Mouse (Mus musculus) hindbrain, embryonic 13.5 days (tissue): Measurements from ENCODE around the gene Snx29. TPM values are rescaled to one million over a fixed set of nuclear protein-coding genes. Genes with fewer than 3 reads are reported as not detected.
"Not testable (repeated sequence)": the region's sequence is repeated elsewhere in the genome, so short reads cannot be mapped to it uniquely, and the experiment has no call there.

Source experiments
- ATAC-seq: fragments of 200-750 bp; cut with Nextera tagmentation; 2 replicates; pipeline ENCODE4 v1.8.0; 2017; ENCODE audit warnings: moderate TSS enrichment; ENCODE audit not compliant: low FRiP score
- H3K27ac ChIP-seq: fragments of 300-500 bp; sonication (generic); 2 replicates; pipeline ENCODE4 v1.5.1; 2015; ENCODE audit warnings: inconsistent platforms, mild to moderate bottlenecking, moderate library complexity
- H3K27me3 ChIP-seq: fragments of 300-500 bp; sonication (generic); 2 replicates; pipeline ENCODE4 v1.6.1; 2015; ENCODE audit warnings: mild to moderate bottlenecking, inconsistent platforms
- H3K36me3 ChIP-seq: fragments of 300-500 bp; sonication (generic); 2 replicates; pipeline ENCODE4 v1.6.1; 2015; ENCODE audit warnings: mild to moderate bottlenecking, inconsistent platforms
- H3K4me1 ChIP-seq: fragments of 300-500 bp; sonication (generic); replicated peaks from 2 replicates; pipeline ENCODE4 v1.6.1; 2015; ENCODE audit warnings: inconsistent platforms
- H3K4me2 ChIP-seq: fragments of 300-500 bp; sonication (generic); 2 replicates; pipeline ENCODE4 v1.6.1; 2015; ENCODE audit warnings: inconsistent platforms, mild to moderate bottlenecking, moderate library complexity
- H3K4me3 ChIP-seq: fragments of 300-500 bp; sonication (generic); 2 replicates; pipeline ENCODE4 v1.5.1; 2015; ENCODE audit warnings: mild to moderate bottlenecking, inconsistent platforms
- H3K9ac ChIP-seq: fragments of 300-500 bp; sonication (generic); 2 replicates; pipeline ENCODE4 v1.6.1; 2015; ENCODE audit warnings: mild to moderate bottlenecking, inconsistent platforms
- H3K9me3 ChIP-seq: fragments of 300-500 bp; sonication (generic); 2 replicates; pipeline ENCODE4 v1.6.1; 2016; ENCODE audit warnings: inconsistent platforms
- WGBS: fragments of 180-500 bp; shearing (Covaris S2); methylation state at CpG from one replicate; pipeline ENCODE4 v1.1.7; 2015; 5-methylcytosine and 5-hydroxymethylcytosine counted together
- polyA plus RNA-seq: library from polyadenylated mRNA; unstranded; fragments of >200 nt; fragmentation: Nextera tagmentation; extraction: Ambion mirVana; gene quantifications from 2 replicates; pipeline ENCODE4 v1.2.1, GENCODE M21; 2015

Snx29 gene
- polyA plus RNA-seq, 1 experiment from 2014 or later = 22.7 TPM

DNA sequence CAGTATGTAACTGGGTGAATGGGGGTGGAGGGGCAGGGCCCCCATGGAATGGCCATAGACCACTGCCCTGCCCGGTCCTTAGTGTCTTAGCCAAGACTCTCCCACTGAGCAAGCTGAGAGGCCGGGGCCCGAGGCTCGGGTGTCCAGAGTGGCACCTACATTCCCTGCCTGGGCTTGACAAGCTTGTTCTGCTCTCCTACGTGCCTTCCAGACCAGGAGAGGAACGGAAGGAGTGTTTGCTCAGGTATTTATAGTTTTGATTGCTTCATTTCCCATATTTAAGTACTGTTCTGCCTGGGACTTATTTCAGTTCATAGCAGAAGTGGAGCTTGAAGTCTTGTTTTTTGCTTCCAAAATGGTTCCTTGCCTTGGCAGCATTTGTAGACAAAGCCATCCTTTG lies 116.7 kb downstream of the Snx29 start:
- no peak overlapping the region for H3K27ac ChIP-seq
- 86% methylated on average over 6 of the region's 6 CpGs for WGBS
- ATAC-seq = no peak

DNA sequence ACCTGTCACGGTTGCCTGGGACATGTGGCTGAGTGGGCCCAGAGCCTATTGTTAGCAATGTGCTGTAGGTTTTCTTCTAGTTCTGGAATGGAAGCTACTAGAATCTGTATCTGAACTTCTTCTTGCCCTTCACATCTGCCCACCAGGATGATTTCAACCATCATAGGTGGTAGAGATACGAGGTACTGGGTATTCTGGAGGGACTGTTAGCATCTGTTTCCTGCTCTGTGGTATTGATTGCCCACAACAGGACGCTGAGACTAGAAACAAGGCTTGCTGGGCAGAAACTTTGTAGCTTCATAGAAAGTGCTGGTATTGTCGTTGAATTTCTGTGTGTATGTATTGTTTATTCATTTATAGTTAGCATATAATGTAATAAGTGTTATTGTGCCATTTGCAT lies 118.9 kb downstream of the Snx29 start:
- Histone ChIP-seq H3K4me3 (no peak overlapping the region), H3K4me1 (peaks cover 11% of the 10 kb centered on the region; the same call in 1 of the 2 replicates), H3K36me3 (peaks cover 11% of the 10 kb centered on the region), H3K9me3 (no peaks in the 10 kb centered on the region), H3K27ac (no peak overlapping the region), H3K9ac (no peak overlapping the region), H3K4me2 (no peak overlapping the region), H3K27me3 (no peaks in the 10 kb centered on the region)
- WGBS = 86% methylated on average over 4 of the region's 4 CpGs
- no peak for ATAC-seq

More for the DNA sequence above, 116.7 kb downstream of the Snx29 start:
- Histone ChIP-seq H3K36me3 (peaks cover 5% of the 10 kb centered on the region), H3K27me3 (no peaks in the 10 kb centered on the region), H3K9ac (no peak overlapping the region), H3K9me3 (no peaks in the 10 kb centered on the region), H3K4me3 (no peak overlapping the region), H3K4me2 (no peak overlapping the region), H3K4me1 (peaks cover 5% of the 10 kb centered on the region; the same call in 1 of the 2 replicates)

DNA sequence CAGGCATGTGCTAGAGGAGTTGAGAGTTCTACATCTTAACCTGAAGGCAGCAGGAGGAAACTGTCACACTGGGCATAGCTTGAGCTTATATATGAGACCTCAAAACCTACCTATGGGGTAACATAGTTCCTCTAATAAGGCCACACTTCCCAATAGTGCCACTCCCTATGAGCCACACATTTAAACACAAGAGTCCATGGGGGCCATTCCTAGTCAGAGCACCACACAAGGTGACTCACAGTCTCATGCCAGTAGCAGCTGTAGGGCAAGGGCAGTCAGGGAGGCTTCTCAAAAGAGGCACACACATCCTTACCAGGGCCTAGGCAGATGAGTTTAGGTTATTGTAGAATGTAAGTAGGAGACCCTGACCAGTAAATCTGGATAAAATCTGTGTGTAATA lies 119.8 kb downstream of the Snx29 start:
- Histone ChIP-seq H3K27ac (peak overlapping the region; percentile 35; the same call in 1 of the 2 replicates), H3K4me2 (no peak overlapping the region), H3K36me3 (peaks cover 20% of the 10 kb centered on the region), H3K4me1 (peaks cover 11% of the 10 kb centered on the region; the same call in 1 of the 2 replicates), H3K27me3 (no peaks in the 10 kb centered on the region), H3K9me3 (no peaks in the 10 kb centered on the region), H3K4me3 (no peak overlapping the region), H3K9ac (no peak overlapping the region)
- no peak for ATAC-seq

DNA sequence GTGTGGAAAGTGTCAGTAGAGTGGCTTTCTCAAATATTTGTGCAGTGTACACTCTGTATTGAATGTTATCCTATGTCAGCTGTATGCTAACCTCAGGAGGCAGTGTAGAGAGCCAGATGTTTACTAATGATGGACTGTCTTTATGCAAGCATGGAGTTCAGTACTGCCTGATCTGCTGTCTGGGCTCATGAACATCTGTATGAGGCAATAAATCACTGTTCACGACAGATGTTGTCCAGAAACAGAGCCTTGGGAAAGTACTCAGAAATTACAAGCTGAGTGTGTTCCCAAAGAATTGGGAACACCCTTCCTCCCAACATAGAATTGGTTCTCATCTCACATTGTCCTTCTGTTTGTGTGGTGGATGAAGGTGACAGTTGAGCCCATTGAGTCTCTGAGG lies 121.9 kb downstream of the Snx29 start:
- WGBS = 62% methylated on average over 1 of the region's 1 CpGs
- Histone ChIP-seq H3K27me3 (no peaks in the 10 kb centered on the region), H3K9me3 (no peaks in the 10 kb centered on the region), H3K9ac (no peak overlapping the region), H3K27ac (no peak overlapping the region), H3K4me1 (peaks cover 11% of the 10 kb centered on the region; the same call in 1 of the 2 replicates), H3K4me3 (no peak overlapping the region), H3K4me2 (no peak overlapping the region), H3K36me3 (peaks cover 39% of the 10 kb centered on the region)
- ATAC-seq = no peak

GRCm38 (mm10) chr16:11446977-11447376 lies 124.3 kb downstream of the Snx29 start:
- Histone ChIP-seq H3K27ac (no peak overlapping the region), H3K9ac (no peak overlapping the region), H3K36me3 (peaks cover 43% of the 10 kb centered on the region), H3K27me3 (no peaks in the 10 kb centered on the region), H3K4me1 (peaks cover 11% of the 10 kb centered on the region; the same call in 1 of the 2 replicates), H3K4me2 (no peak overlapping the region), H3K9me3 (no peaks in the 10 kb centered on the region), H3K4me3 (no peak overlapping the region)
- no peak for ATAC-seq
- WGBS = 90% methylated on average over 4 of the region's 4 CpGs

- Histone ChIP-seq H3K4me3 (no peak overlapping the region), H3K27ac (no peak overlapping the region), H3K9ac (no peak overlapping the region), H3K4me2 (no peak overlapping the region), H3K4me1 (peaks cover 10% of the 10 kb centered on the region; the same call in 1 of the 2 replicates), H3K36me3 (peaks cover 53% of the 10 kb centered on the region), H3K27me3 (no peaks in the 10 kb centered on the region), H3K9me3 (peaks cover 1% of the 10 kb centered on the region; the same call in 1 of the 2 replicates)
- no peak for ATAC-seq
- 96% methylated on average over 5 of the region's 5 CpGs for WGBS
Measured at GRCm38 (mm10) chr16:11447905-11448304, 125.2 kb downstream of the Snx29 start.

DNA sequence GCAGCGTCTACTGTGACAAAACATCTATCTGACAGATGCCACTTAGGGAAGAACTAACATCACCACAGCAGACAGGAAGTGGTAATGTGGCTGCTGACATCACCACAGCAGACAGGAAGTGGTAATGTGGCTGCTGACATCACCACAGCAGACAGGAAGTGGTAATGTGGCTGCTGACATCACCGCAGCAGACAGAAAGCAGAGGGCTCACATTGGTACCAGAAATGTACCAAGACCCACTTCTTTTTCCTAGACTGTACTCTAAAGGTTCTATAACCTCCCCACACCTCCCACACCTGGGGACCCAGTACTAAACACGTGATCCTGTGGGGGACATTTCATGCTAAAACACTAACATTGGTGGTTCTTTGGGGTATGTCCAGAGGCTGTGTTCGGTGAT lies 126.0 kb downstream of the Snx29 start:
- H3K4me2 ChIP-seq, H3K4me3 ChIP-seq, H3K9me3 ChIP-seq, H3K27ac ChIP-seq, H3K9ac ChIP-seq, H3K4me1 ChIP-seq, H3K27me3 ChIP-seq, ATAC-seq: not testable (repeated sequence)
- peaks cover 61% of the 10 kb centered on the region for H3K36me3 ChIP-seq
- WGBS = 92% methylated on average over 4 of the region's 4 CpGs

- H3K9ac ChIP-seq = no peak overlapping the region
- H3K27me3 ChIP-seq = no peaks in the 10 kb centered on the region
- no peak overlapping the region for H3K27ac ChIP-seq
- no peak for ATAC-seq
- peaks cover 5% of the 10 kb centered on the region; the same call in 1 of the 2 replicates for H3K9me3 ChIP-seq
- peaks cover 67% of the 10 kb centered on the region for H3K36me3 ChIP-seq
- H3K4me2 ChIP-seq = no peak overlapping the region
- H3K4me3 ChIP-seq = no peak overlapping the region
- 92% methylated on average over 4 of the region's 4 CpGs for WGBS
- 0 out of 2 replicates have a peak, but pooled peaks cover 7% of the 10 kb centered on the region for H3K4me1 ChIP-seq
Measured at GRCm38 (mm10) chr16:11449344-11449743, 126.6 kb downstream of the Snx29 start.

DNA sequence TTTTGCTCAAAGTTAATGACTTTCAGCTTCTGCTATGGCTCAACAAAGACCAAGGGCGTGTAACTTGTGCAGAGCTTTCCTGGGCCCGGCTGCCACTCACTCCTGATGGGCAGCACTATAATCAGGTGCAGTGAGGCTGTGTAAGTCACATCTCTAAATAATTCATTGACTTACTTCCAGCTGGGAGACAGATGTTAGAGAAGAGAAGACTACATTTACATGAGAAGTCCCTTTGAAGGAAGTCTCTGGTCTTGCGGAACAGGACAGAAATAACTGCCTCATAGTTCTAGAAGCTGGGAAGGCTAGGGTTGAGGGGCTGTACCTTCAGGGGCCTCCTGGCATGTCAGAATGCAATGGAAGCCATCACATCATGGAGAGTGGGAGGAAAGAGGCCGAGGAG lies 127.9 kb downstream of the Snx29 start:
- Histone ChIP-seq H3K27me3 (no peaks in the 10 kb centered on the region), H3K27ac (no peak overlapping the region), H3K4me2 (no peak overlapping the region), H3K4me1 (no peaks in the 10 kb centered on the region), H3K36me3 (peaks cover 80% of the 10 kb centered on the region), H3K4me3 (no peak overlapping the region), H3K9me3 (peaks cover 5% of the 10 kb centered on the region; the same call in 1 of the 2 replicates), H3K9ac (no peak overlapping the region)
- 81% methylated on average over 4 of the region's 4 CpGs for WGBS
- ATAC-seq = no peak

- no peak for ATAC-seq
- peaks cover 5% of the 10 kb centered on the region; the same call in 1 of the 2 replicates for H3K9me3 ChIP-seq
- no peaks in the 10 kb centered on the region for H3K27me3 ChIP-seq
- WGBS = 96% methylated on average over 4 of the region's 4 CpGs
- H3K27ac ChIP-seq = no peak overlapping the region
- H3K4me1 ChIP-seq = peaks cover 7% of the 10 kb centered on the region
- no peak overlapping the region for H3K4me3 ChIP-seq
- no peak overlapping the region for H3K9ac ChIP-seq
- H3K36me3 ChIP-seq = peaks cover 54% of the 10 kb centered on the region
- no peak overlapping the region for H3K4me2 ChIP-seq
Measured at GRCm38 (mm10) chr16:11454871-11455270, 132.2 kb downstream of the Snx29 start.

- no peak overlapping the region for H3K9ac ChIP-seq
- H3K27me3 ChIP-seq = no peaks in the 10 kb centered on the region
- no peak overlapping the region for H3K27ac ChIP-seq
- peaks cover 5% of the 10 kb centered on the region; the same call in 1 of the 2 replicates for H3K9me3 ChIP-seq
- 86% methylated on average over 5 of the region's 5 CpGs for WGBS
- H3K4me1 ChIP-seq = peaks cover 7% of the 10 kb centered on the region
- H3K4me3 ChIP-seq = no peak overlapping the region
- peaks cover 53% of the 10 kb centered on the region for H3K36me3 ChIP-seq
- no peak overlapping the region for H3K4me2 ChIP-seq
- no peak for ATAC-seq
Measured at GRCm38 (mm10) chr16:11455545-11456140, 132.9 kb downstream of the Snx29 start.

DNA sequence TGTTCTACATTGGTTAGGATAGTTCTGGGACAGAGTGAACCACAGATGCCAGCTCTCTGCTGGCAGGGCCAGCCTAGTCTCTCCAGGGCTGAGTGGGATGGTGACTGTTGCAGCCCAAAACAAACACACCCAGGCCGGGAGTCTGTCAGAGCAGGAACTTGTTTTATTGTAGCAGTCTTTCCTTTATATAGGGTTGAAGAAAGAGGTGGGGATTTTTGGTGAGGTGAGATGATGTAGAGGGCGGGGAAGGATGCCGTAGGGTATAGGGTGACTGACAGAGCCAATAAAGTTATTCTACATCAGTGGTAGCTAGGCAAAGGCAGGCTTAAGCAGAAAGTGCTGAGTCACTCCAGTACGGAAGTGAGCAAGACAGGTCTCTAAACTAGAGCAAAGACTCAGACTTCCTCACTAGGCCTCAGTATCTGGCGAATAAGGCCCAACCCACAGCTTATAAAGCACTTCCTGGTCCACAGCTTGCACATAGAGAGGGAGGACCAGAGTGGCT lies 133.5 kb downstream of the Snx29 start:
- 90% methylated on average over 5 of the region's 5 CpGs for WGBS
- no peak overlapping the region for H3K27ac ChIP-seq
- no peak overlapping the region for H3K9ac ChIP-seq
- H3K36me3 ChIP-seq = peaks cover 53% of the 10 kb centered on the region
- no peak overlapping the region for H3K4me2 ChIP-seq
- no peak for ATAC-seq
- peaks cover 7% of the 10 kb centered on the region for H3K4me1 ChIP-seq
- H3K9me3 ChIP-seq = peaks cover 5% of the 10 kb centered on the region; the same call in 1 of the 2 replicates
- H3K4me3 ChIP-seq = no peak overlapping the region
- H3K27me3 ChIP-seq = no peaks in the 10 kb centered on the region

DNA sequence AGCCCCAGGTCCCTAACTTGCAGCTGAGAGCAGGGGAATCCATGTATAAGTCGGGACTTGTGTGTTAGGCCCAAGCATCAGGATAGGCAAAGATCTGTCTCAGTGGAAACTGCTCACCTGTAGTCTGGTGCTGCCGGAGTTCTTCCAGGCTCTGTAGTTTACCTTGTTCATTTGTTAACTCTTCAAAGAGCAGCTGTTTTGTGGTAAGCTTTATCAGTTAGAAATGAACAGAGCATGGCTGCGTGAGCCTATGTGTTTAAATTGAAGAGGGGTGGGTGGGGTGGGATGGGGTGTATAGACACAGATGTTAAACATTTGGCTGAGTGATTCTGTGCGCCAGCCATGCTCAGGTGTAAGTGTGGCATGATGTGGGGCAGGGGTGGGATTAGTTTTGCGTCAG lies 134.4 kb downstream of the Snx29 start:
- H3K4me2 ChIP-seq = no peak overlapping the region
- 90% methylated on average over 5 of the region's 5 CpGs for WGBS
- H3K36me3 ChIP-seq = peaks cover 45% of the 10 kb centered on the region
- peaks cover 5% of the 10 kb centered on the region; the same call in 1 of the 2 replicates for H3K9me3 ChIP-seq
- H3K27ac ChIP-seq = no peak overlapping the region
- peaks cover 7% of the 10 kb centered on the region for H3K4me1 ChIP-seq
- no peak for ATAC-seq
- H3K27me3 ChIP-seq = no peaks in the 10 kb centered on the region
- H3K4me3 ChIP-seq = no peak overlapping the region
- H3K9ac ChIP-seq = no peak overlapping the region
